Mouse (Mus musculus) heart, embryonic 11.5 days (tissue): ENCODE measurements around the gene Cacna2d2. TPM values are rescaled to one million over a fixed set of nuclear protein-coding genes. Genes with fewer than 3 reads are reported as not detected.
A peak's percentile ranks its signal among the peaks of the same experiment; 100 is the strongest.

ENCODE experiments used
- ATAC-seq: fragments of 200-750 bp; cut with Nextera tagmentation; replicated peaks from 2 replicates; pipeline ENCODE4 v1.8.0; 2017; ENCODE audit warnings: moderate library complexity; ENCODE audit not compliant: insufficient number of reproducible peaks, low FRiP score, low TSS enrichment
- H3K27ac ChIP-seq: fragments of 300-500 bp; sonication (generic); 2 replicates; pipeline ENCODE4 v1.5.1; 2014; ENCODE audit warnings: mild to moderate bottlenecking, low read depth, low read length
- H3K27me3 ChIP-seq: fragments of 300-500 bp; sonication (generic); 2 replicates; pipeline ENCODE4 v1.6.1; 2014; ENCODE audit warnings: mild to moderate bottlenecking, low read length, mixed read lengths; ENCODE audit not compliant: control insufficient read depth, insufficient read depth
- H3K36me3 ChIP-seq: fragments of 300-500 bp; sonication (generic); 2 replicates; pipeline ENCODE4 v1.6.1; 2014; ENCODE audit warnings: mild to moderate bottlenecking, low read length, moderate library complexity, mixed read lengths; ENCODE audit not compliant: control insufficient read depth, insufficient read depth
- H3K4me1 ChIP-seq: fragments of 300-500 bp; sonication (generic); 2 replicates; pipeline ENCODE4 v1.6.1; 2014; ENCODE audit warnings: low read length; ENCODE audit not compliant: control insufficient read depth, insufficient read depth
- H3K4me2 ChIP-seq: fragments of 300-500 bp; sonication (generic); 2 replicates; pipeline ENCODE4 v1.6.1; 2014; ENCODE audit warnings: mild to moderate bottlenecking, moderate library complexity
- H3K4me3 ChIP-seq: fragments of 300-500 bp; sonication (generic); 2 replicates; pipeline ENCODE4 v1.5.1; 2014; ENCODE audit warnings: low read depth, low read length
- H3K9ac ChIP-seq: fragments of 300-500 bp; sonication (generic); 2 replicates; pipeline ENCODE4 v1.6.1; 2014; ENCODE audit warnings: mild to moderate bottlenecking, low read depth, low read length, moderate library complexity
- H3K9me3 ChIP-seq: fragments of 300-500 bp; sonication (generic); replicated peaks from 2 replicates; pipeline ENCODE4 v1.6.1; 2016; ENCODE audit warnings: low read length; ENCODE audit not compliant: control insufficient read depth
- WGBS: fragments of 180-500 bp; shearing (Covaris S2); extraction: QIAGEN DNeasy Blood & Tissue Kit; methylation state at CpG from one replicate; pipeline ENCODE4 v1.1.7; 2014; ENCODE audit not compliant: insufficient replicate concordance; 5-methylcytosine and 5-hydroxymethylcytosine counted together
- polyA plus RNA-seq: library from polyadenylated mRNA; unstranded; fragments of >200 nt; fragmentation: Nextera tagmentation; extraction: Ambion mirVana; gene quantifications from 2 replicates; pipeline ENCODE4 v1.2.1, GENCODE M21; 2014

The Cacna2d2 gene
- polyA plus RNA-seq, 1 experiment from 2014 or later = 7.1 TPM

DNA sequence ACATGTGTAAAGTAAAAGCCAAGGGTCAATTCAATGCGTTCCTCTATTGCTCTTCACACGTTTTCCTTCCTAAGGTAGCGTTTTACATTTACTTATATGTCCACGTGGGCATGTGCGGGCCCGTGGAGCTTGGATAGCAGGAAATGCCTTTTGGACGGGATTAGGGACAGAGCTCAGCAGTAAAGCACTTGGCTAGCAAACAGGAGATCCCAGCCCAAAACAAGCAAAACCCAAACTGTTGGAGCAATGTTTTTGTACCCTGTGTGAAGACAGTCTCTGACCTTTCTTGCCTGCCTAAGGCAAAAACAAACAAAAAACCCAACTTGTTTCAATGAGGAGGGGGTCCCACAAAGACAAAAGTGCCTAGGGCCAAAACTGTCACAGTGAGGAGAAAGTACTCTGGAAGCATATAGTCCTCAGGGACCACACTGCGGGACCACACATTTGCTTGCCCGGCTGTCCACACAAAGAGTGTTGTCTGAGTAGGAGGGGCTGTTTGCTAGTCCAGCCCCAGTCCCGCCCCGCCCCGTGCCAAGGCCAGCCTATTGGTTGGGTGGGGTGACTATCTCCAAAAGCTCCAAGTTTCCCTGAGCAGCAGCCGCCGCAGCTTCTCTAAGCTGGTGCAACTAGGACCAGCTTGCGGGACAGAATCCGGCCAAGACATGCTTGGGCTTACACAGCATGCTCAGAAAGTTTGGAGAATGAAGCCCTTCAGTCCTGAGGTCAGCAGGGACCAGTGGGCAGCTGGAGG, 177.1 kb downstream of the Cacna2d2 start, which contains the start of gene Hyal1:
TSS of gene Hyal1 (plus strand) at position 571 of the 751 bp plus-strand sequence.
- Histone ChIP-seq H3K9ac (peak within 1 kb of the TSS; percentile 60), H3K4me2 (peak within 1 kb of the TSS; percentile 64), H3K9me3 (no peaks in the 10 kb centered on the region), H3K36me3 (peaks cover 12% of the 10 kb centered on the region), H3K27ac (no peak within 1 kb of the TSS), H3K27me3 (no peaks in the 10 kb centered on the region), H3K4me1 (peaks cover 23% of the 10 kb centered on the region), H3K4me3 (peak within 1 kb of the TSS; percentile 27)
- 25% methylated on average over 16 of the region's 16 CpGs for WGBS
- ATAC-seq = peak; percentile 74

- no peak overlapping the region for H3K9ac ChIP-seq
- no peak overlapping the region for H3K4me3 ChIP-seq
- WGBS = 87% methylated on average over 10 of the region's 10 CpGs
- ATAC-seq = no peak
- H3K4me2 ChIP-seq = no peak overlapping the region
- H3K36me3 ChIP-seq = peaks cover 5% of the 10 kb centered on the region; the same call in 1 of the 2 replicates
- H3K27me3 ChIP-seq = no peaks in the 10 kb centered on the region
- peaks cover 19% of the 10 kb centered on the region for H3K4me1 ChIP-seq
- H3K9me3 ChIP-seq = no peaks in the 10 kb centered on the region
- H3K27ac ChIP-seq = no peak overlapping the region
Measured at GRCm38 (mm10) chr9:107577871-107578270, 178.5 kb downstream of the Cacna2d2 start.

DNA sequence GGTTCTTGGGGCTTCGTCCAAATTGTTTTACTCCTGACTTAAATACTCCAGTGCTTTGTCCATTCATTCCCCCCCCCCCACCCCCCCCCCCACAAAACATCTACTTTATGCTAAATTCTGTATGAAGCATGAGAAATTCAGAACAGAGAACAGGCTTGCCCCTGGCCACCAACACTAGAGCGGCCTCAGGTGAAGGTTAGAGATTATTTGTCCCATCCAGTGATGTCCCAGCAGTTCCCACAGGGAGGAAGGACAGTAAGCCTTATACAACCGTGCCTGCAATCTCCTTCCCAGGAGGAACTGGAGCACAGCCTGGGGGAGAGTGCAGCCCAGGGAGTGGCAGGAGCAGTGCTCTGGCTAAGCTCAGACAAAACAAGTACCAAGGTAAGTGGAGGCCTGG, 179.2 kb downstream of the Cacna2d2 start, which contains the start of gene Naa80:
TSS of gene Naa80 (plus strand) at position 301 of the 400 bp plus-strand sequence.
- peaks cover 19% of the 10 kb centered on the region for H3K4me1 ChIP-seq
- H3K4me3 ChIP-seq = no peak within 1 kb of the TSS
- WGBS = 74% methylated on average over 3 of the region's 3 CpGs
- H3K27me3 ChIP-seq = no peaks in the 10 kb centered on the region
- ATAC-seq = no peak
- peaks cover under 1% of the 10 kb centered on the region; the same call in 1 of the 2 replicates for H3K36me3 ChIP-seq
- H3K9me3 ChIP-seq = no peaks in the 10 kb centered on the region
- no peak within 1 kb of the TSS for H3K4me2 ChIP-seq
- H3K9ac ChIP-seq = no peak within 1 kb of the TSS
- H3K27ac ChIP-seq = no peak within 1 kb of the TSS; the same call in 1 of the 2 replicates

Other genes starting within 250 kb of the Cacna2d2 start
- 0.34 and 0.56 TPM in 2 replicates for gene Dock3, start 167.7 kb upstream of the Cacna2d2 start, polyA plus RNA-seq
- 5.8 and 9.0 TPM in 2 replicates for gene Mapkapk3, start 109.7 kb upstream of the Cacna2d2 start, polyA plus RNA-seq
- 7.7 and 8.8 TPM in 2 replicates for gene Cish, start 103.6 kb upstream of the Cacna2d2 start, polyA plus RNA-seq
- gene Hemk1, start 61.3 kb upstream of the Cacna2d2 start, polyA plus RNA-seq = 10.6 and 12.1 TPM in 2 replicates
- 0.66 and 0.92 TPM in 2 replicates for gene 6430571L13Rik, start 59.0 kb upstream of the Cacna2d2 start, polyA plus RNA-seq
- 37.0 and 40.6 TPM in 2 replicates for gene Tmem115, start 134.3 kb downstream of the Cacna2d2 start, polyA plus RNA-seq
- gene Cyb561d2, start 142.6 kb downstream of the Cacna2d2 start, polyA plus RNA-seq = 16.6 and 21.9 TPM in 2 replicates
- 26.8 TPM in 2 replicates for gene Nprl2, start 142.6 kb downstream of the Cacna2d2 start, polyA plus RNA-seq
- not detected in 2 replicates for gene Zmynd10, start 147.7 kb downstream of the Cacna2d2 start, polyA plus RNA-seq
- gene Rassf1, start 151.9 kb downstream of the Cacna2d2 start, polyA plus RNA-seq = 38.9 and 45.7 TPM in 2 replicates
- 60.4 and 63.3 TPM in 2 replicates for gene Tusc2, start 163.6 kb downstream of the Cacna2d2 start, polyA plus RNA-seq
- gene Hyal2, start 168.3 kb downstream of the Cacna2d2 start, polyA plus RNA-seq = 105 and 117 TPM in 2 replicates
- 3.4 and 3.5 TPM in 2 replicates for gene Hyal1, start 177.3 kb downstream of the Cacna2d2 start, polyA plus RNA-seq
- gene Naa80, start 179.3 kb downstream of the Cacna2d2 start, polyA plus RNA-seq = 12.2 and 15.2 TPM in 2 replicates
- 0.14 and 0.33 TPM in 2 replicates for gene Hyal3, start 181.2 kb downstream of the Cacna2d2 start, polyA plus RNA-seq
- gene Ifrd2, start 188.0 kb downstream of the Cacna2d2 start, polyA plus RNA-seq = 57.5 and 59.1 TPM in 2 replicates
- gene Sema3b, start 209.6 kb downstream of the Cacna2d2 start, polyA plus RNA-seq = 5.1 and 5.3 TPM in 2 replicates
- gene Gnai2, start 235.8 kb downstream of the Cacna2d2 start, polyA plus RNA-seq = 308 and 316 TPM in 2 replicates